Mouse (Mus musculus) bone marrow macrophage, adult 2 months (primary cell): ENCODE data around the gene Zfp672.

ENCODE experiments used
- CTCF ChIP-seq: IDR thresholded peaks from 2 replicates; pipeline ENCODE4 v1.5.1; 2012; ENCODE audit warnings: low read depth, mild to moderate bottlenecking, low read length, moderate library complexity
- POLR2A ChIP-seq: IDR thresholded peaks from 2 replicates; pipeline ENCODE4 v1.6.1; 2012; ENCODE audit warnings: mild to moderate bottlenecking, low read depth, low read length, borderline replicate concordance

GRCm38 (mm10) chr11:58331546-58331945 lies 1.4 kb upstream of the Zfp672 start:
- TF ChIP-seq CTCF (no peak), POLR2A (no peak)
